Mouse (Mus musculus): Measurements from ENCODE around the gene Trmo.

- TF ChIP-seq CTCF (IDR thresholded peaks at IDR 0.05; ENCODE audit: extremely low read depth, insufficient read length, insufficient replicate concordance, low read depth, low read length) (no peak), POLR2A (IDR thresholded peaks at IDR 0.05; ENCODE audit: low read depth, low read length) (no peak)
Observed at GRCm38 (mm10) chr4:46348897-46349296, 40.3 kb downstream of the Trmo start.
